21 mouse cellular contexts compared by ENCODE assay signal in the genomic region with DNA sequence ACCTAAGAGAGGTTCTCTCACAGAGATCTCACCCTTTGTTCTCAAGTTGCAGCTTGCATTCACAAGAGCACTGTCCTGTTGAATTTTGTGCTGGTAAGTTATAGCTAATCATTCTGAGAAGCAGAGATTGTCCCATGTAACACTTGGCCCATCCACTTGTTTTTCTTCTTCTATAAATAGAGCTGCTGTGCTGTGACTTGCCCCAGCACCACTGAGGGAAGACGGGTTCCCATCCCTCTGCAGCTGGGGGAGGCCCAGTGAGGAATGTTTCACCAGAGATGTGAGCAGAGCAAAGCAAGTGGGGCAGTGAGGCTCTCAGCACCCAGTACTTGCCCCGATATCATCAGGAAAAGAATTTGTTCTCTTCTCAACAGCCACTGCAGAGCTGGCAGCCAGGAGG. TPM values are rescaled to one million over a fixed set of nuclear protein-coding genes. Genes with fewer than 3 reads are reported as not detected.
DNase-seq lines count a peak whose midpoint lies in the region; ATAC-seq and TF ChIP-seq lines count a peak whose summit lies in the region.
"Had no signal": no experiment of that assay in that cellular context is flagged by ENCODE, and none has a peak within 500 bp of the region (broad histone marks: within the 10 kb centered on the region; RNA-seq: fewer than 3 reads in every experiment).

A gene (minus strand): TSS at position 73 of the 400 bp plus-strand sequence.

- WGBS in lung, adult 2 months: 26% methylated on average over 2 of the region's 2 CpGs
- 9% methylated on average over 2 of the region's 2 CpGs for WGBS in heart, embryonic 13.5 days

- no peak for TF ChIP-seq CTCF in lung, adult 2 months (IDR thresholded peaks at IDR 0.05; ENCODE audit: insufficient read depth, low read length)

- no peaks in the 10 kb centered on the region for H3K27me3 ChIP-seq in heart, embryonic 13.5 days (replicated peaks)
- H3K27me3 ChIP-seq: embryonic facial prominence, embryonic 12.5 days; hindbrain, embryonic 12.5 days; intestine, embryonic 15.5 days; liver, embryonic 15.5 days had no signal

- H3K9ac ChIP-seq in heart, embryonic 13.5 days: peak within 1 kb of the TSS; percentile 19; the same call in 1 of the 2 replicates
- H3K9ac ChIP-seq: embryonic facial prominence, embryonic 12.5 days; hindbrain, embryonic 12.5 days; intestine, embryonic 15.5 days; liver, embryonic 15.5 days had no signal

- H3K9me3 ChIP-seq in heart, embryonic 13.5 days: no peaks in the 10 kb centered on the region
- H3K9me3 ChIP-seq: embryonic facial prominence, embryonic 12.5 days; forebrain, embryonic 10.5 days; hindbrain, embryonic 12.5 days; intestine, embryonic 15.5 days; liver, embryonic 15.5 days had no signal

- H3K4me2 ChIP-seq in heart, embryonic 13.5 days: peak within 1 kb of the TSS; percentile 24
- H3K4me2 ChIP-seq: embryonic facial prominence, embryonic 12.5 days; hindbrain, embryonic 12.5 days; intestine, embryonic 15.5 days; liver, embryonic 15.5 days had no signal

- no peaks in the 10 kb centered on the region for H3K36me3 ChIP-seq in heart, embryonic 13.5 days
- H3K36me3 ChIP-seq: embryonic facial prominence, embryonic 12.5 days; hindbrain, embryonic 12.5 days; intestine, embryonic 15.5 days; liver, embryonic 15.5 days had no signal

- peak within 1 kb of the TSS; percentile 80 for H3K27ac ChIP-seq in heart, embryonic 13.5 days (replicated peaks)
- H3K27ac ChIP-seq: embryonic facial prominence, embryonic 12.5 days; forebrain, embryonic 10.5 days; hindbrain, embryonic 12.5 days; intestine, embryonic 15.5 days; liver, embryonic 15.5 days had no signal

- peak; percentile 21; the same call in 1 of the 2 replicates for TF ChIP-seq POLR2A in lung, adult 2 months (IDR thresholded peaks at IDR 0.05; ENCODE audit: borderline replicate concordance, extremely low read depth, low read depth, low read length)

- no peaks in the 10 kb centered on the region for H3K4me1 ChIP-seq in lung, adult 2 months (ENCODE audit: control insufficient read depth, insufficient read depth, low read length)
- peaks cover 13% of the 10 kb centered on the region for H3K4me1 ChIP-seq in heart, embryonic 13.5 days
- H3K4me1 ChIP-seq: embryonic facial prominence, embryonic 12.5 days; forebrain, embryonic 10.5 days; hindbrain, embryonic 12.5 days; intestine, embryonic 15.5 days; liver, embryonic 15.5 days had no signal

- ATAC-seq in heart, embryonic 13.5 days (ENCODE audit: extremely low read depth, insufficient number of reproducible peaks, low FRiP score, low TSS enrichment): no peak
- ATAC-seq: intestine, embryonic 15.5 days had no signal

- H3K4me3 ChIP-seq in lung, adult 2 months (replicated peaks; ENCODE audit: extremely low read depth, low read depth, low read length): no peak within 1 kb of the TSS
- H3K4me3 ChIP-seq in heart, embryonic 13.5 days: no peak within 1 kb of the TSS
- H3K4me3 ChIP-seq: embryonic facial prominence, embryonic 12.5 days; forebrain, embryonic 10.5 days; hindbrain, embryonic 12.5 days; intestine, embryonic 15.5 days; liver, embryonic 15.5 days had no signal

- peak; percentile 30 for DNase-seq in adrenal gland, postnatal 10 days
- no peak for DNase-seq in adrenal gland, postnatal 4 days (ENCODE audit: low spot score in 2 of 2)
- DNase-seq in lung, adult 2 months: no peak
- no peak for DNase-seq in lung, postnatal 25 days (ENCODE audit: low spot score)
- DNase-seq in lung, postnatal 10 days: peak; percentile 51
- DNase-seq in layer of hippocampus, adult 8-10 months (ENCODE audit: low spot score in 2 of 2): no peak
- no peak for DNase-seq in spleen, adult 12 weeks (ENCODE audit: low spot score)
- DNase-seq: adrenal gland, postnatal 25 days; cerebellum, postnatal 25 days; left cerebral cortex, postnatal 4 days; right cerebral cortex, postnatal 14 days had no signal

RNA-seq across cellular contexts. Expression of the gene that starts here (rescaled TPM):
- 1 to 10 TPM; 1.4 to 1.7 TPM for total RNA-seq in adrenal gland, postnatal 10 days (2021)
- total RNA-seq in adrenal gland, postnatal 4 days (2021): 1 to 10 TPM; 1.6 to 2.0 TPM
- polyA plus RNA-seq in lung, adult 2 months (2012; rRNA removed): 12.7 and 19.1 TPM in 2 replicates
- polyA plus RNA-seq in heart, embryonic 13.5 days (2015; fragmentation: Nextera tagmentation; extraction: Ambion mirVana): 0.71 TPM in 1 of 2 replicates, not detected in the other
- total RNA-seq in layer of hippocampus, adult 8-10 months (2022): not detected
- total RNA-seq: layer of hippocampus, postnatal 25 days; left cerebral cortex, postnatal 4 days; megakaryocyte-erythroid progenitor cell, adult 5-6 weeks; neutrophil, adult 5-6 weeks had no signal
- polyA plus RNA-seq: embryonic facial prominence, embryonic 12.5 days; forebrain, embryonic 10.5 days; hindbrain, embryonic 12.5 days; intestine, embryonic 15.5 days; kidney, embryonic 16.5 days; liver, embryonic 15.5 days had no signal

Comparison
In these comparisons a context has a peak if more than half of its experiments do, and no peak if none do; other contexts are left out.
1. DNase-seq: peak in adrenal gland, postnatal 10 days (single experiment) and lung, postnatal 10 days (single experiment); none in adrenal gland, postnatal 4 days (0 of 2), lung, adult 2 months (single experiment), lung, postnatal 25 days (single experiment), layer of hippocampus, adult 8-10 months (0 of 2) and spleen, adult 12 weeks (single experiment).